In genomic region chr4:59786661-59787060, GRCm38 (mm10) we compare ENCODE assay signal across 7 mouse cellular contexts. TPM values are rescaled to one million over a fixed set of nuclear protein-coding genes. Genes with fewer than 3 reads are reported as not detected.
DNase-seq lines count a peak whose midpoint lies in the region; ATAC-seq and TF ChIP-seq lines count a peak whose summit lies in the region.

No protein-coding gene starts in this region.

- no peaks in the 10 kb centered on the region; the same call in 1 of the 2 replicates for H3K4me1 ChIP-seq in spleen, adult 2 months (ENCODE audit: control insufficient read depth, insufficient read depth, insufficient read length)

- no peaks in the 10 kb centered on the region for H3K36me3 ChIP-seq in spleen, adult 2 months (ENCODE audit: control insufficient read depth, insufficient read depth, low read length)

- 2% methylated on average over 7 of the region's 7 CpGs for WGBS in spleen, adult 2 months

- TF ChIP-seq CTCF in spleen, adult 2 months (IDR thresholded peaks at IDR 0.05; ENCODE audit: extremely low read depth, insufficient read depth, insufficient read length, insufficient replicate concordance): peak; percentile 96

- no peaks in the 10 kb centered on the region for H3K27me3 ChIP-seq in spleen, adult 2 months (ENCODE audit: control insufficient read depth, insufficient read depth, low read length)

- peak; percentile 72 for DNase-seq in A20 (ENCODE audit: low read depth, low spot score)
- DNase-seq in CD8-positive naive resting alpha-beta T cell, adult 2 months (ENCODE audit: low read depth in 2 of 2, low spot score in 2 of 2): peak; percentile 74 to 81
- DNase-seq in c-Kit-positive CD71-positive TER-119-positive erythroid progenitor cells, embryonic 14.5 days (ENCODE audit: low spot score): peak; percentile 70
- DNase-seq in frontal cortex, postnatal 36 days (ENCODE audit: low spot score in 2 of 2): peak; percentile 79
- DNase-seq in layer of hippocampus, adult 9-11 months: peak; percentile 55
- peak in 1 of 2 experiments; percentile 76 for DNase-seq in spleen, adult 2 months (ENCODE audit: low read depth in 1 of 2, low spot score in 2 of 2)

- H3K4me3 ChIP-seq in spleen, adult 2 months (ENCODE audit: extremely low read depth, insufficient read depth, insufficient read length): no peak overlapping the region

- TF ChIP-seq POLR2A in spleen, adult 2 months (IDR thresholded peaks at IDR 0.05; ENCODE audit: low read depth, low read length): no peak

- peak; percentile 50 for ATAC-seq in megakaryocyte progenitor cell, adult 5-6 weeks (replicated peaks; ENCODE audit: poor library complexity)

- no peak overlapping the region for H3K27ac ChIP-seq in spleen, adult 2 months (ENCODE audit: insufficient read depth, low read length)

RNA-seq across cellular contexts. Expression of gene Inip, which starts 14.7 kb away (rescaled TPM):
- 54.2 and 65.5 TPM in 2 replicates for total RNA-seq in megakaryocyte progenitor cell, adult 5-6 weeks (2015)
- total RNA-seq in megakaryocyte progenitor cell, adult 5-6 weeks (2017): 70.2 and 70.8 TPM in 2 replicates
- 9.8 and 10.1 TPM in 2 replicates for polyA plus RNA-seq in spleen, adult 2 months (2012; rRNA removed)

RNA-seq across cellular contexts. Expression of gene Snx30, which starts 19.0 kb away (rescaled TPM):
- total RNA-seq in megakaryocyte progenitor cell, adult 5-6 weeks (2015): 13.0 and 16.1 TPM in 2 replicates
- 17.9 and 23.8 TPM in 2 replicates for total RNA-seq in megakaryocyte progenitor cell, adult 5-6 weeks (2017)
- polyA plus RNA-seq in spleen, adult 2 months (2012; rRNA removed): 8.8 and 12.5 TPM in 2 replicates
